Mouse (Mus musculus) cerebellum, adult 2 months (tissue): ENCODE results near the gene Il17c. TPM values are rescaled to one million over a fixed set of nuclear protein-coding genes. Genes with fewer than 3 reads are reported as not detected.

Source experiments
- DNase-seq, 2 experiments: peaks; one replicate each; pipeline ENCODE4 v3.0.0; 2021
- H3K27ac ChIP-seq: fragments of 200-500 bp; 2 replicates; pipeline ENCODE4 v1.5.1; 2012; ENCODE audit warnings: low read length, control low read depth, inconsistent platforms; ENCODE audit not compliant: insufficient read depth
- H3K27me3 ChIP-seq: fragments of 200-500 bp; 2 replicates; pipeline ENCODE4 v1.6.1; 2012; ENCODE audit warnings: inconsistent platforms, mild to moderate bottlenecking, low read length, moderate library complexity; ENCODE audit not compliant: control insufficient read depth, insufficient read depth
- H3K4me1 ChIP-seq: fragments of 200-500 bp; 2 replicates; pipeline ENCODE4 v1.6.1; 2011; ENCODE audit warnings: low read length; ENCODE audit not compliant: control insufficient read depth, insufficient read depth
- H3K4me3 ChIP-seq: fragments of 200-500 bp; replicated peaks from 2 replicates; pipeline ENCODE3; 2011; ENCODE audit warnings: mild to moderate bottlenecking, low read depth, low read length, control low read depth; ENCODE audit not compliant: insufficient read depth
- CTCF ChIP-seq: fragments of 200-500 bp; IDR thresholded peaks from 2 replicates; pipeline ENCODE4 v1.5.1; 2011; ENCODE audit warnings: low read depth, mild to moderate bottlenecking, control low read depth, low read length, moderate library complexity, borderline replicate concordance; ENCODE audit not compliant: insufficient read depth
- POLR2A ChIP-seq: fragments of 200-500 bp; IDR thresholded peaks from 2 replicates; pipeline ENCODE4 v1.6.1; 2011; ENCODE audit warnings: low read length, control low read depth, borderline replicate concordance; ENCODE audit not compliant: insufficient read depth
- WGBS: fragments of 180-500 bp; shearing (Covaris S2); methylation state at CpG from one replicate; pipeline ENCODE4 v1.1.7; 2018; 5-methylcytosine and 5-hydroxymethylcytosine counted together
- polyA plus RNA-seq: library from polyadenylated mRNA; depleted of rRNA; stranded (reverse); fragments of >200 nt; gene quantifications from 2 replicates; pipeline ENCODE4 v1.2.3, GENCODE M21; 2012

Il17c gene
- polyA plus RNA-seq, 1 experiment, result 0.49 TPM

DNA sequence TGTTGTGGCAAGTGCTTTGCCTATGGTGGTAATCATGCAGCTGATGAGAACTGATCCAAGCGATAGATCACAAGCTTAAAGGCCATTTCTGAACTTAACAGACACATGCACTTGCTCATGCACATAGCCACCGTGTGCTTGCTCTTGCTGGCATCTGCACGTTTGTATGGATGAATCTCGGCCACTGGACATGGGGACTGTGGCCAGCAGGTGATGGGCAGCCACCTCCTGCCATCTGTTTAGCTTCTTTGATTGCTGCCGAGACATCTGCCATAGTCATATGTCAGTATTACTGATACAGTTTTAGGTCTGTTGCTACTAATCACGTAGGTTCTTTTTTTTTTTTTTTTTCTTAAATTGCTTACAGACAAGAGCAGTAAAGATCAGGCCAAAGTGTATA, 26.5 kb upstream of the Il17c start:
- peak; percentile 54 to 76 for DNase-seq
- Histone ChIP-seq H3K27me3 (no peaks in the 10 kb centered on the region), H3K27ac (no peak overlapping the region), H3K4me3 (no peak overlapping the region), H3K4me1 (peaks cover 18% of the 10 kb centered on the region)
- TF ChIP-seq POLR2A (no peak), CTCF (no peak)
- WGBS, result 16% methylated on average over 6 of the region's 6 CpGs

DNA sequence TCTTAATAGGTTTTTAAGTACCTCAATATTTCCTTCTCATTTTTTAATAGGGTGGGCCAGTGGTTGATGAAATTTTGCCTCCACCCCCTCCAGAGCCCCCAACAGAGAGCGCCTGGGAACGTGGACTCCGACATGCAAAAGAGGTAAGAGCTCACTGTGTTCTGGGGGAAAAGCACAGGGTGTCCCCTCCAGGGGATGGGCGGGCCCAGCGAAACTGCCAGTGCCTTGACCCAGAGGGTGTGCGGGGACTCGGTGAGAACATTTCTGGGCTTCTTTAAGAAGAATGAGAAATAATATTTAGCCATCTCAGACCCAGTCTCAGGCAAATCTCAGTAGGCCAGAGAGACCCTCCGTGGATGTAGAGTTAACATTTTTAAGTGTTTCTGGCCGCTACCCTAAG, 23.6 kb upstream of the Il17c start:
- H3K4me1 ChIP-seq, result peaks cover 18% of the 10 kb centered on the region
- 93% methylated on average over 9 of the region's 9 CpGs for WGBS
- TF ChIP-seq POLR2A (no peak), CTCF (no peak)
- H3K4me3 ChIP-seq, result no peak overlapping the region
- DNase-seq, result no peak
- H3K27me3 ChIP-seq, result no peaks in the 10 kb centered on the region
- no peak overlapping the region for H3K27ac ChIP-seq

DNA sequence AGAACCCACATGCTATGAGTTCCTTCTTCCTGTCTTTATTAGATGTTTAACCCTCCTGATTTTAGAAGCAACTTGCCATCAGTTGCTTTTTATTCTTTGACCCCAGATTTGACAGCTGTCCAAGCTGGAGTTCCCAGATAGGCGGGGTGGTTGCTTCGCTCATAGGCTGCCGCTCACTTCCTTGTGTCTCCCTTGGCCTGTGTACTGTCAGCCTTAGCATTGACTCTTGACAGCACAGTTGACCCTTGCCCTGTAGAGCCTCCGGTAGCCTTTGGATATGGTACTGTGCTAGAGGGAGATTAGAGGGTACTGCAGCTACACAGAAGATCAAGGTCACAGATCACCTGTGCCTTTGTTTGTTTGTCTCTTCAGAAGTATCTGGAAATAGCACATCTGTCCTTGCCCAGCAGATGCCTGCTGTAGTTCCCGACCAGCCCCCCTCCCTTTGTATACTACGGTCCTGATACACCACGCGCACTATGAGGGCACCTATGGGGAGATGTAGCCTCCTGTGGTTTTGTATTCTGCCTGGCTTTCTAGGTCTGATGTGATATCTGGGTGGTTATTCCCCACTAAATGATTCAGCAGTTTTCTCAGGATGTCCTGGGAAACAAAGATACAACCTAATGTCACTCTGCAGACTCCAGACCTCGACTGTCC, 16.5 kb upstream of the Il17c start:
- no peak for DNase-seq
- Histone ChIP-seq H3K4me1 (0 out of 2 replicates have a peak, but pooled peaks cover 5% of the 10 kb centered on the region), H3K27ac (no peak overlapping the region), H3K27me3 (no peaks in the 10 kb centered on the region), H3K4me3 (no peak overlapping the region)
- 90% methylated on average over 9 of the region's 9 CpGs for WGBS
- no peak for TF ChIP-seq CTCF

DNA sequence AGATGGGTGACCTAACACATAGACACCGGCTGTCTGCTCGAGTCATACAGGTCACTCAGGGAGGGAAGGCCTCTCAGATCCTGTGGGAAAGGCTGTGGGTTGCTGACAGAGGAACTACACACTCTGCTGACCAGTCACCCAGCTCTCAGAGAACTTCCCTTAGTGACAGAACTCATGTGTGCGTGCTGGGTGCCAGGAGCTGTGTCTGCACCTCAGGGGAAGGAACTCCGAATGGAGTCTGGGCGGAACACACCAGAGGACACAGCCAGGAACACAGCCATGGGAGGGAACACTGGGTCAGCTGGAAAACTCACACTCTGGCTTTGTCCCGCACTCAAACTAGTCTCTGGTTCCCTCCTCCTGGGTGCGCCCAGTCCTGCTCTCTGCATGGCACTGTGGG, 14.1 kb upstream of the Il17c start:
- DNase-seq, result no peak
- 87% methylated on average over 7 of the region's 7 CpGs for WGBS
- H3K27me3 ChIP-seq, result no peaks in the 10 kb centered on the region
- 0 out of 2 replicates have a peak, but pooled peaks cover 5% of the 10 kb centered on the region for H3K4me1 ChIP-seq
- TF ChIP-seq POLR2A, result no peak
- TF ChIP-seq CTCF, result no peak
- no peak overlapping the region for H3K27ac ChIP-seq
- H3K4me3 ChIP-seq, result no peak overlapping the region

DNA sequence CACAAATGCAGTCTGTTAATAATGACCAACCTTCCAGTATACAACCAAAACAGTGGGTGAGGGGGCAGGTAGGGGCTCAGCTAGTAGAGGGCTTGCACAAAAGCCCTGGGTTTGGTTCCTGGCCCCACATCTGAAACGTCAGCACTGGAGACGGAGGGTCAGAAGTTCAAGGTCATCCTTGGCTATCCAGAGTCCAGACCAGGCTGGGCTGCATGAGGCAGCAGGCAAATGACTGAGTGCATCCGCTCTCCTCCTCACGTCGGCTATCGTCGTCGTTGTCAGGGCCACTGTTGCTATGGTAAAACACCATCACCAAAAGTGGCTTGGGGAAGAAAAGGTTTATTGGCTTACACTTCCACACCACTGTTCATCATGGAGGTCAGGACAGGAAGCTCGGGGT, 7.5 kb upstream of the Il17c start:
- H3K4me1 ChIP-seq, result peaks cover 2% of the 10 kb centered on the region; the same call in 1 of the 2 replicates
- no peak overlapping the region for H3K27ac ChIP-seq
- H3K27me3 ChIP-seq, result no peaks in the 10 kb centered on the region
- TF ChIP-seq CTCF, result no peak
- no peak for TF ChIP-seq POLR2A
- no peak for DNase-seq
- no peak overlapping the region for H3K4me3 ChIP-seq
- 83% methylated on average over 9 of the region's 9 CpGs for WGBS

DNA sequence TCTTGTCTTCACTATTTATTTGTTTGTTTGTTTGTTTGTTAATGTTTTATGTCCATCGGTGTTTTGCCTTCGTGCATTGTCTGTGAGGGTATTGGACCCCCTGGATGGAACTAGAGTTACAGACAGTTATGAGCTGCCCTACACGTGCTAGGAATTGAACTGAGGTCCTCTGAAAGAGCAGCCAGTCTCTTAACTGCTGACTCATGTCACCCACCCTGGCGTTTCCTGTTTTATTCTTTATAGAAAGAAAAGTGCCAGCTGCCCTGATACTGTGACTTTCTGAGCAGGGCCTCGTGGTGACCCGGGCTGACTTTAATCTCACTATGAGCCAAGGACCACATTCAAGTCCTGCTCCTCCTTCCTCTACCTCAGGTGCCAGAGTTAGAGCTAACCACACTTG, 6.3 kb upstream of the Il17c start:
- H3K27ac ChIP-seq, result no peak overlapping the region

DNA sequence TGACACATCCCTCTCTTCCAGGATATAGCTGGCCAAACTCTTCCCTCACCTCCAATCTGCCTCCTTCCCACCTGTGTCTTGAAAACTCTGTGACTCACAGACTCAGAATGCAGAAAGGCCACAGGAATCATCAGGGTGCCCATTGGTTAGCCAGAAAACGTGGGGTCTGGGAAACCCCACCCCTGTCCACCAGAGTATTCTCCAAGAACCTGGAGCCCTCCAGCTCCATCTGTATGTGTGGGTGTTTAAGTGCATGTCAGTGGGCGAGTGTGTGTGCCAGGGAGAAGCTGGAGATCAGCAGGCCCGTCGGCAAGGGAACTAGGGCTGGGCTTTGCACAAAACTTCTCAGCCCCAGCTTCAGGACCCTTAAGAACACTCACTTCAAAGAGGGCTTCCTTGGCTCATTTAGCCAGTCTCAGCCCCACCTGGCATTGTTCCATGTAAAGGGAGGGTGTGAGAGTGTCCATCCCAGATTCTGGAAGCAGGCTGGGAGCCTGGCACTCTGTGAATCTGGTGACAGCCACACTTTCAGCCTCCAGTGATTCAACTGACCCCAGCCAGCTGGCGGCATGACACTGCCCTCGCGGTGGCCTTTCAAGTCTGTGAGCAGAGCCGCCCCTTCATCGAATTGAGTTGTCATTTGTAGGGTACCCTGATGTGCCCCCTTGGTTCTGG, 1.8 kb upstream of the Il17c start:
- TF ChIP-seq POLR2A (no peak), CTCF (no peak)
- H3K27ac ChIP-seq, result no peak overlapping the region
- H3K27me3 ChIP-seq, result no peaks in the 10 kb centered on the region
- H3K4me3 ChIP-seq, result no peak overlapping the region
- peaks cover 12% of the 10 kb centered on the region for H3K4me1 ChIP-seq
- no peak for DNase-seq
- 16% methylated on average over 9 of the region's 9 CpGs for WGBS

More for the DNA sequence above, 6.3 kb upstream of the Il17c start:
- 90% methylated on average over 6 of the region's 6 CpGs for WGBS
- DNase-seq, result no peak
- H3K4me1 ChIP-seq, result peaks cover 9% of the 10 kb centered on the region
- TF ChIP-seq CTCF (no peak), POLR2A (no peak)
- no peak overlapping the region for H3K4me3 ChIP-seq
- H3K27me3 ChIP-seq, result no peaks in the 10 kb centered on the region

DNA sequence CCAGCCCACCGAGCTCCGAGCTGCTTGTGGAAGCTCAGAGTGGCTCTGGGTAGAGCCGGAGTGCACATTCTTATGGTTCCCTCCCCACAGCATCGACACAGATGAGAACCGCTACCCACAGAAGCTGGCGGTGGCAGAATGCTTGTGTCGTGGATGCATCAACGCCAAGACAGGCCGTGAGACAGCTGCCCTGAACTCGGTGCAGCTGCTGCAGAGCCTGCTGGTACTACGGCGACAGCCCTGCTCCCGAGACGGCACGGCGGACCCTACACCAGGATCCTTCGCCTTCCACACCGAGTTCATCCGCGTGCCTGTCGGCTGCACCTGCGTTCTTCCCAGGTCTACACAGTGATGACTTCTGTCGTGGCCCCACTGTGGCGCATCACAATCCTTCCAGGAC, 1.4 kb downstream of the Il17c start:
- WGBS, result 70% methylated on average over 24 of the region's 24 CpGs
- DNase-seq, result no peak
- no peak for TF ChIP-seq CTCF
- no peak for TF ChIP-seq POLR2A

More for the DNA sequence above, 1.4 kb downstream of the Il17c start:
- H3K27ac ChIP-seq, result no peak overlapping the region
- H3K27me3 ChIP-seq, result no peaks in the 10 kb centered on the region
- no peak overlapping the region for H3K4me3 ChIP-seq
- H3K4me1 ChIP-seq, result peaks cover 9% of the 10 kb centered on the region
